Mouse (Mus musculus): ENCODE data around the gene Cyp46a1. TPM values are rescaled to one million over a fixed set of nuclear protein-coding genes. Genes with fewer than 3 reads are reported as not detected.

The Cyp46a1 gene
- polyA plus RNA-seq, 1 experiment from 2014 or later = 28.4 TPM

DNA sequence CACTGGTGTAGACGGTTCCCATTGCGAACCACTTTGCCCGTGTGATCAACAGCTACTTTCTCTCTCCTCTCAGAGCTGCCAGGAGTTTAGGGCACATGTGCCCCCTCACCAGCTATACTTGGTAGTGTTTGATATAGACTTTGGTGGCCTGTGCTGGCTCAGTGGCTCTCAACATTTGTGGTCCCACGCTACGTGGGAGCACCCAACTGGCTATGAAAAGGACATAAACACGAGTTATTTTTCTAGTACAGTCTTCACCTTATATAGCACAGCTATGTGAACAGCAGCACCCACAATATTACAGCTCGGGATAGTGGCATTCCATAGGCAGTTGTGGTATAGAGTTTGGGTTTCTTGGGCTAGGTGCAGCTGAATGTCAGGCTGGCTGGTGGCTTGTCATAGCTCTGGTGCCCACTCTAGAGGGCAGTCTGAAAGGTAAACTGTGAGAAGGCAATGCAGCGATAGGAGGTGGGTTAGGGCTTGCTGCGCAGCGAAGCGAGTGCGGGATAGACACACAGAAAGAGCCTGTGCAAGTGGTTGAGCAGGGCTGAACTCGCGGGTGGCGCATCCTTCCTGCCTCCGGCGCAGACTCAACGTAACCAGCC, 16.3 kb upstream of the Cyp46a1 start:
- Histone ChIP-seq H3K27ac (ENCODE audit: low read length) (no peak overlapping the region), H3K4me2 (ENCODE audit: low read length) (no peak overlapping the region), H3K4me3 (replicated peaks; ENCODE audit: low read length) (no peak overlapping the region), H3K36me3 (ENCODE audit: control insufficient read depth, insufficient read depth) (no peaks in the 10 kb centered on the region), H3K9me3 (ENCODE audit: control insufficient read depth, low read length) (no peaks in the 10 kb centered on the region), H3K27me3 (replicated peaks; ENCODE audit: control insufficient read depth, insufficient read depth, low read length) (no peaks in the 10 kb centered on the region), H3K9ac (replicated peaks; ENCODE audit: low read depth, low read length) (no peak overlapping the region), H3K4me1 (replicated peaks; ENCODE audit: control insufficient read depth, insufficient read depth, low read length) (peaks cover 15% of the 10 kb centered on the region)
- ATAC-seq = no peak
- WGBS = 32% methylated on average over 18 of the region's 18 CpGs

DNA sequence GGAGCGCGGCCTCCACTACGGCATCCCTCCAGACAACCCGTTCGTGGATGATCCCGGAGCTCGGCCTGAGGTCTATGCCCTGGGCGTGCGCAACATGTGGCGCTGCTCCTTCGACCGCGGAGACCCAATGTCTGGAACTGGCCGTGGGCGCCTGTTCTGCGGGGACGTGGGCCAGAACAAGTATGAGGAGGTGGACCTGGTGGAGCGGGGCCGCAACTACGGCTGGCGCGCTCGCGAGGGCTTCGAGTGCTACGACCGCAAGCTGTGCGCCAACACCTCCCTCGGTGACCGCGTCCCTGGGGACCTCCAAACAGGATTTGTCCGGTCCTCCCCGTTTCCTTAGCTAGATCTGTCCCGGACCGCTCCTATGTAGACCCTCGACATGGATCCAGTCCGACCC, 15.7 kb upstream of the Cyp46a1 start:
- Histone ChIP-seq H3K27ac (ENCODE audit: low read length) (no peak overlapping the region), H3K4me2 (ENCODE audit: low read length) (no peak overlapping the region), H3K4me1 (replicated peaks; ENCODE audit: control insufficient read depth, insufficient read depth, low read length) (peaks cover 15% of the 10 kb centered on the region), H3K9me3 (ENCODE audit: control insufficient read depth, low read length) (no peaks in the 10 kb centered on the region), H3K36me3 (ENCODE audit: control insufficient read depth, insufficient read depth) (no peaks in the 10 kb centered on the region), H3K4me3 (replicated peaks; ENCODE audit: low read length) (no peak overlapping the region), H3K9ac (replicated peaks; ENCODE audit: low read depth, low read length) (no peak overlapping the region), H3K27me3 (replicated peaks; ENCODE audit: control insufficient read depth, insufficient read depth, low read length) (no peaks in the 10 kb centered on the region)
- ATAC-seq = no peak
- 41% methylated on average over 37 of the region's 37 CpGs for WGBS

DNA sequence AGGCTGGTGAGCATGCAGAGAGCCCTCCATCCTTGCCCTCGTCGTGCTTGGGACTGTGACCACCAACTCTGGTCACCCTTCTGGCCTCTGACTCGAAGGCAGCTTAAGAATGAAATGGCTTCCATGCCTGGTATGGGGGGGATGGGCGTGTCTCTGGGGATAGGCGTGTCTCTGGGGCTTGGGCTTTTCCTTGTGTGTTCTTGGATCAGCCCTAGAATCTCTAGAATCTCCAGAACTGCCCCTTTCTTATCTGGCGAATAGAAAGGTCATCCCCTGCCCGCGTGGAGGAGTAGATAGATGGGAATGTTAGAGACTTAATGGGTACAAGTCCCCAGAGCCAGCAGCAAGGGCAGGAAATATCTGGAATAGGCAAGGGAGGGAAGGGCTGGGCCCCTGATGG, 14.1 kb upstream of the Cyp46a1 start:
- H3K36me3 ChIP-seq (ENCODE audit: control insufficient read depth, insufficient read depth) = no peaks in the 10 kb centered on the region
- 7% methylated on average over 8 of the region's 8 CpGs for WGBS
- H3K4me2 ChIP-seq (ENCODE audit: low read length) = no peak overlapping the region
- H3K27me3 ChIP-seq (replicated peaks; ENCODE audit: control insufficient read depth, insufficient read depth, low read length) = no peaks in the 10 kb centered on the region
- H3K9me3 ChIP-seq (ENCODE audit: control insufficient read depth, low read length) = no peaks in the 10 kb centered on the region
- ATAC-seq = no peak
- peaks cover 15% of the 10 kb centered on the region for H3K4me1 ChIP-seq (replicated peaks; ENCODE audit: control insufficient read depth, insufficient read depth, low read length)
- H3K9ac ChIP-seq (replicated peaks; ENCODE audit: low read depth, low read length) = no peak overlapping the region
- no peak overlapping the region for H3K4me3 ChIP-seq (replicated peaks; ENCODE audit: low read length)
- peak overlapping the region; percentile 3 for H3K27ac ChIP-seq (ENCODE audit: low read length)

DNA sequence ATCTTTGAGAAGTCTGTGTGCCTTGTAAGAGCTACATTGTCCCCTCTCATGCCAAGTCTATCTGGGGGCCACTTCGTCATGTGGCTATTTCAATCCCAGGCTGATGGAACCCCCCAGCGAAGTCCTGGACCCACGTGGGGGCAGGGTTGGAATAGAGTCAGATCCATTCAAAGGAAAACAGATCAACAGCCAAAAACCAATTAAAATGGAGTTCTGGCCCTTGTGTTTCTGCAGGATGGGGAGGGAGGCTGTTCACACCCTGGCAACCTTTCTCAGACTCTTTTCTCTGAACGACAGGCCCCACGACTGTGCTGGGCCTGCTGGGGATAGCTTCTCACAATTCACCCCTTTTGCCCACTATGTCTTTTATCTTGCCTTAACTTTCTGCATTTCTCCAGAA, 7.8 kb upstream of the Cyp46a1 start:
- WGBS = 20% methylated on average over 5 of the region's 5 CpGs
- H3K27ac ChIP-seq (ENCODE audit: low read length) = peak overlapping the region; percentile 61; the same call in 1 of the 2 replicates
- ATAC-seq = peak; percentile 54
- H3K27me3 ChIP-seq (replicated peaks; ENCODE audit: control insufficient read depth, insufficient read depth, low read length) = no peaks in the 10 kb centered on the region
- H3K4me2 ChIP-seq (ENCODE audit: low read length) = no peak overlapping the region
- H3K4me1 ChIP-seq (replicated peaks; ENCODE audit: control insufficient read depth, insufficient read depth, low read length) = peaks cover 19% of the 10 kb centered on the region
- no peaks in the 10 kb centered on the region for H3K36me3 ChIP-seq (ENCODE audit: control insufficient read depth, insufficient read depth)
- no peak overlapping the region for H3K9ac ChIP-seq (replicated peaks; ENCODE audit: low read depth, low read length)
- H3K9me3 ChIP-seq (ENCODE audit: control insufficient read depth, low read length) = no peaks in the 10 kb centered on the region
- H3K4me3 ChIP-seq (replicated peaks; ENCODE audit: low read length) = no peak overlapping the region

DNA sequence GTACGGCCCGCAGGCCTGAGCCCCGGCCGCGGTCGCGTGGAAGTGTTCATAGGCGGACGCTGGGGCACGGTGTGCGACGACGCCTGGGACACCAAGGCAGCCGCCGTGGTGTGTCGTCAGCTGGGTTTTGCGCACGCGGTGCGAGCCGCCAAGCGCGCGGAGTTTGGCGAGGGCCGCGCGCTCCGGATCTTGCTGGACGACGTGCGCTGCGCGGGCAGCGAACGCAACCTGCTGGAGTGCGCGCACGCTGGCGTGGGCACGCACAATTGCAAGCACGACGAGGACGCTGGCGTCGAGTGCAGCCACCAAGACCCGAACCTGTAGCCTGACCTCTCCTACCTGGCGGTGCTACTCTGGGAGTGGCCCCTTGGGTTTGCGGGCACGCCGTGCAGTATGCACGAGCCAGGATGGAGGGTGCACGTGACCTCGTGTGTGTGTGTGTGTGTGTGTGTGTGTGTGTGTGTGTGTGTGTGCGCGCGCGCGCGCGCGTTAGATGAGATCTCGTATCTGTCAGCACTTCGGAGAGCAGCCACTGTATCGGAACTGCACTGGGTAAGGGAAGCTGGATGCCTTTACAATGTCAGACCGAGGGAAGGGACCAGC, 6.2 kb upstream of the Cyp46a1 start:
- 5% methylated on average over 66 of the region's 66 CpGs for WGBS
- Histone ChIP-seq H3K4me3 (replicated peaks; ENCODE audit: low read length) (peak overlapping the region; percentile 51), H3K4me2 (ENCODE audit: low read length) (peak overlapping the region; percentile 86), H3K9me3 (ENCODE audit: control insufficient read depth, low read length) (no peaks in the 10 kb centered on the region), H3K4me1 (replicated peaks; ENCODE audit: control insufficient read depth, insufficient read depth, low read length) (peaks cover 22% of the 10 kb centered on the region), H3K27ac (ENCODE audit: low read length) (peak overlapping the region; percentile 61), H3K27me3 (replicated peaks; ENCODE audit: control insufficient read depth, insufficient read depth, low read length) (no peaks in the 10 kb centered on the region), H3K36me3 (ENCODE audit: control insufficient read depth, insufficient read depth) (no peaks in the 10 kb centered on the region), H3K9ac (replicated peaks; ENCODE audit: low read depth, low read length) (peak overlapping the region; percentile 87)
- peak; percentile 76 for ATAC-seq

DNA sequence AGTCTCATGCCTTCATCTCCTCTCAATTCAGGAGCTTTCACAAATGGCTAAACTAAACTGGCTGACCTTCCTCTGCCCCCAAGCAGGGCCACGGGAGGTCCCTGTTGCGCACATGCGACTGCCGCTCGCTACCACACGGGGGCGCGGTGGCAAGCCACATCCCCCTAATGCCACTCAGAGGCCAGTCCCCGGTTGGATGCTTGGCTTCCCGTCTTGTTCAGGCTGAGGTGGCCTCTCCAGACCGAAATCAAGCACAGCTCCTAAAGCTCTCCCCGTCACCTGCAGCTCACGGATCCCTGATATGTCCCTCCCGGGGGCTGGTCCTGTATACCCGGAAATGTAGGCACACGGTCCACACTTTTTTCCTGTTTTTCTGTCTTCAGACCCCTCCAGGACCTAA, 1.1 kb upstream of the Cyp46a1 start:
- H3K27me3 ChIP-seq (replicated peaks; ENCODE audit: control insufficient read depth, insufficient read depth, low read length) = 0 out of 2 replicates have a peak, but pooled peaks cover 3% of the 10 kb centered on the region
- H3K36me3 ChIP-seq (ENCODE audit: control insufficient read depth, insufficient read depth) = no peaks in the 10 kb centered on the region
- H3K4me2 ChIP-seq (ENCODE audit: low read length) = peak overlapping the region; percentile 97
- H3K27ac ChIP-seq (ENCODE audit: low read length) = no peak overlapping the region; the same call in 1 of the 2 replicates
- H3K9me3 ChIP-seq (ENCODE audit: control insufficient read depth, low read length) = no peaks in the 10 kb centered on the region
- peak overlapping the region; percentile 70 for H3K4me3 ChIP-seq (replicated peaks; ENCODE audit: low read length)
- peak; percentile 34 for ATAC-seq
- H3K9ac ChIP-seq (replicated peaks; ENCODE audit: low read depth, low read length) = no peak overlapping the region; the same call in 1 of the 2 replicates
- WGBS = under 1% methylated on average over 16 of the region's 16 CpGs
- peaks cover 26% of the 10 kb centered on the region for H3K4me1 ChIP-seq (replicated peaks; ENCODE audit: control insufficient read depth, insufficient read depth, low read length)

DNA sequence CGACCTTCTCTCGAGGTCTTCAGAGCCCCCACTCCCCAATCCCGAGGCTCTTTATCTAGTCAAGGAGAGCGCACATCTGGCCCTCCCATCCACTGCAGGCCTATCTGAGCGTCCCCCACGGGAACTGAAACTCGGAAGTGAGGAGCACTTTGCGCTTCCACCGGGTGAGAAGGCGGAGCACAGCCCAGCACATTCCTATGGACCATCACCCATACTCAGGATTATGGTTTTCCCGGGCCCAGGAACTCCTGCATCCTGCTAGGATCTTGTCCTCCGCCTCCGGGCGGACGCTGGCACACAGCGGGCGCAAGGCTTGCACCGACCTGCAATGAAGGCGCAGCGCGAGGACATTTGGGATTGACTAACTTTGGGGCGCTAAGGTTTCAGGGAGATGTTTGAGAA, 699 bp upstream of the Cyp46a1 start:
- Histone ChIP-seq H3K36me3 (ENCODE audit: control insufficient read depth, insufficient read depth) (no peaks in the 10 kb centered on the region), H3K4me2 (ENCODE audit: low read length) (peak overlapping the region; percentile 97), H3K9ac (replicated peaks; ENCODE audit: low read depth, low read length) (peak overlapping the region; percentile 25; the same call in 1 of the 2 replicates), H3K27me3 (replicated peaks; ENCODE audit: control insufficient read depth, insufficient read depth, low read length) (0 out of 2 replicates have a peak, but pooled peaks cover 3% of the 10 kb centered on the region), H3K27ac (ENCODE audit: low read length) (peak overlapping the region; percentile 58), H3K4me3 (replicated peaks; ENCODE audit: low read length) (peak overlapping the region; percentile 70), H3K9me3 (ENCODE audit: control insufficient read depth, low read length) (no peaks in the 10 kb centered on the region), H3K4me1 (replicated peaks; ENCODE audit: control insufficient read depth, insufficient read depth, low read length) (peaks cover 23% of the 10 kb centered on the region)
- 3% methylated on average over 22 of the region's 22 CpGs for WGBS
- ATAC-seq = no peak; the same call in 1 of the 2 replicates

DNA sequence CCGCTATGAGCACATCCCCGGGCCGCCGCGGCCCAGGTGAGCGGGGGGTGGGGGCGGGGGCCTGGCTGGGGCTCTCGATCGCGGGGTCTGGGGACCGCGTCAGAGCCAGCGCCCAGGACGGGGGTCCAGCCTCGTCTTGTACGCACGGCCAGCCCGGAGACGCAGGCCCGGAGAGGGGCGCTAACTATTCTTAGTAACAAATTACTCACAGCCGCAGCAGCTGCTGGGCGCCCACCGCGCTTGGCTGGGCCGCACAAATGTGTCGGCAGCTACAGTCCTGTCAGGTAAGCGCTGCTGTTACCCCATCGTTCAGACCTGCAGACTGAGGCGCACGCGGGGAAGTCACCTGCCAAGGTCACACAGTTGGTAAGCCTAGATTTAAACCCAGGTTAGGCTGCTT, 348 bp downstream of the Cyp46a1 start:
- Histone ChIP-seq H3K4me3 (replicated peaks; ENCODE audit: low read length) (peak overlapping the region; percentile 70), H3K4me2 (ENCODE audit: low read length) (peak overlapping the region; percentile 97), H3K9me3 (ENCODE audit: control insufficient read depth, low read length) (no peaks in the 10 kb centered on the region), H3K4me1 (replicated peaks; ENCODE audit: control insufficient read depth, insufficient read depth, low read length) (peaks cover 19% of the 10 kb centered on the region), H3K27ac (ENCODE audit: low read length) (peak overlapping the region; percentile 33), H3K27me3 (replicated peaks; ENCODE audit: control insufficient read depth, insufficient read depth, low read length) (0 out of 2 replicates have a peak, but pooled peaks cover 3% of the 10 kb centered on the region), H3K9ac (replicated peaks; ENCODE audit: low read depth, low read length) (peak overlapping the region; percentile 65), H3K36me3 (ENCODE audit: control insufficient read depth, insufficient read depth) (no peaks in the 10 kb centered on the region)
- peak; percentile 32; the same call in 1 of the 2 replicates for ATAC-seq
- 2% methylated on average over 31 of the region's 32 CpGs for WGBS

DNA sequence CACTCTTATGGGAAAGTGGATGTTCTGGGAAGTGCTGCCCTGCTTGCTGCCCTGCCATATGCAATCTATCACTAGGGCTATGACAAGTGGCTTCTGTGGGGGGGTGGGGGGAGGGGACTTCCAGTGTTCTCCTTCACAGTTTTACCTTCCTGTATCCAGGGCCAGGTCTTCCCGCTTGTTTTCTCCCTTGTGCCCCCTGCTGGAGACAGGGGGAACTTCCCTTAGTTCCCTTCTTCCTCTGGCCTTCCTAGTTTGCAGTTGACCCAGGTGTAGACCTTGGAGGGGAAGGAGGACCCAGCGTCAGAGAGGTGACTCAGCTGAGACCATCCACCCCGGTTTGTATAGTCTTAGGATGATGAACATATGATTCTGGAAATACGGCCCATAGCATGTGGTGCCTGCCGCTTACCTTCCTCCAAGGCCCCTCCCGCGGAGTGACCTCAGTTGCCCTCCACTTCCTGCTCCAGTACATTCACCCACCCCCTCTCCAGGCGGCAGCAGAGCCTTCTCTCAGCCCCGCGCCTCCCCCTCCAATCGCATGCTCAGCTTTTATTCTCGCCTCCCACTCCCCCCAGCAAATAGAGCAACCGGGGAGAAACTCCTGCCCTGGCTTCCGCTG, 4.5 kb downstream of the Cyp46a1 start:
- Histone ChIP-seq H3K4me2 (ENCODE audit: low read length) (no peak overlapping the region), H3K9me3 (ENCODE audit: control insufficient read depth, low read length) (no peaks in the 10 kb centered on the region), H3K27ac (ENCODE audit: low read length) (no peak overlapping the region), H3K36me3 (ENCODE audit: control insufficient read depth, insufficient read depth) (no peaks in the 10 kb centered on the region), H3K27me3 (replicated peaks; ENCODE audit: control insufficient read depth, insufficient read depth, low read length) (0 out of 2 replicates have a peak, but pooled peaks cover 3% of the 10 kb centered on the region), H3K9ac (replicated peaks; ENCODE audit: low read depth, low read length) (no peak overlapping the region), H3K4me1 (replicated peaks; ENCODE audit: control insufficient read depth, insufficient read depth, low read length) (peaks cover 10% of the 10 kb centered on the region), H3K4me3 (replicated peaks; ENCODE audit: low read length) (no peak overlapping the region)
- no peak for ATAC-seq
- WGBS = 43% methylated on average over 14 of the region's 14 CpGs

All from forebrain, embryonic 16.5 days (tissue).